Mouse (Mus musculus): ENCODE results near the gene Ptprj.

DNA sequence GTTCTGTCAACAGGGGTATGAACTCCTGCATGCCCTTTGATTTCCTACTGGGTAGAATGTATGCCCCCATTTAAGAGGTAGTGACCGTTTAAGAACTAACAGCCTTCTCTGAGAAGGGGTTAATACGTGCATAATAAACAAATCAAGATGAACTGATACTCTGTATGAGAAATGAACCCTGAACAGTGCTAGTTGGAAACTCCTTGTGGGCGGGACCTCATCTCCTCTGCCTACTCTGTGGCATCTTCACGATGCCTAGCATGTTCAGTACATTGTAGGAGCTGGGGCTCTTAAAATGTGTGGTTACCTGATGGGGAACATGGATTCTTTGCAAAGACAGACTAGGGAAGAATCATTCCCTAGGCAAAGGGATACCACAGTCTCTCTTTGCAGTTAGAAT, 1.9 kb upstream of the Ptprj start:
- TF ChIP-seq CTCF (conservative IDR thresholded peaks at IDR 0.05; ENCODE audit: low read length) = no peak
- TF ChIP-seq NANOG (IDR thresholded peaks at IDR 0.05; ENCODE audit: borderline replicate concordance, low read length) = no peak
- no peak for TF ChIP-seq POU5F1 (IDR thresholded peaks at IDR 0.05; ENCODE audit: borderline replicate concordance, low read length)
